Mouse (Mus musculus): Measurements from ENCODE around the gene Wdr45.

- TF ChIP-seq CTCF (IDR thresholded peaks at IDR 0.05) (no peak), EP300 (IDR thresholded peaks at IDR 0.05) (no peak)
Measured at GRCm38 (mm10) chrX:7765281-7765670, 51.1 kb downstream of the Wdr45 start.
